Mouse (Mus musculus): ENCODE measurements at regions not wholly inside any gene's neighbourhood (a gene's known extent, or its start where the extent isn't known, plus 50 kb on each side); places are given as distances from the start of the nearest gene placed in this dataset.

- Histone ChIP-seq H3K9me3 (replicated peaks; ENCODE audit: control insufficient read depth, low read length) (no peaks in the 10 kb centered on the region), H3K36me3 (ENCODE audit: control insufficient read depth, insufficient read depth, low read length) (no peaks in the 10 kb centered on the region), H3K27ac (ENCODE audit: low read length) (no peak overlapping the region), H3K4me3 (replicated peaks; ENCODE audit: low read length) (no peak overlapping the region), H3K4me2 (ENCODE audit: low read depth, low read length) (no peak overlapping the region), H3K4me1 (ENCODE audit: control insufficient read depth, insufficient read depth, low read length) (no peaks in the 10 kb centered on the region), H3K9ac (ENCODE audit: low read length) (no peak overlapping the region), H3K27me3 (ENCODE audit: control insufficient read depth, insufficient read depth, low read length) (no peaks in the 10 kb centered on the region)
- 35% methylated on average over 6 of the region's 6 CpGs for WGBS
- no peak for ATAC-seq (ENCODE audit: insufficient read depth, low FRiP score)
Observed at GRCm38 (mm10) chr19:56065730-56066129, 221.2 kb upstream of the Habp2 start.

GRCm38 (mm10) chr19:56068165-56068564 is 218.8 kb upstream of the Habp2 start:
- Histone ChIP-seq H3K4me3 (replicated peaks; ENCODE audit: low read length) (no peak overlapping the region), H3K36me3 (ENCODE audit: control insufficient read depth, insufficient read depth, low read length) (no peaks in the 10 kb centered on the region), H3K27ac (ENCODE audit: low read length) (no peak overlapping the region), H3K9ac (ENCODE audit: low read length) (no peak overlapping the region), H3K9me3 (replicated peaks; ENCODE audit: control insufficient read depth, low read length) (no peaks in the 10 kb centered on the region), H3K4me2 (ENCODE audit: low read depth, low read length) (no peak overlapping the region), H3K4me1 (ENCODE audit: control insufficient read depth, insufficient read depth, low read length) (no peaks in the 10 kb centered on the region), H3K27me3 (ENCODE audit: control insufficient read depth, insufficient read depth, low read length) (no peaks in the 10 kb centered on the region)
- WGBS: 68% methylated on average over 8 of the region's 8 CpGs
- no peak for ATAC-seq (ENCODE audit: insufficient read depth, low FRiP score)

GRCm38 (mm10) chr19:56068854-56069253 is 218.1 kb upstream of the Habp2 start:
- H3K36me3 ChIP-seq (ENCODE audit: control insufficient read depth, insufficient read depth, low read length): no peaks in the 10 kb centered on the region
- no peaks in the 10 kb centered on the region for H3K27me3 ChIP-seq (ENCODE audit: control insufficient read depth, insufficient read depth, low read length)
- H3K4me1 ChIP-seq (ENCODE audit: control insufficient read depth, insufficient read depth, low read length): no peaks in the 10 kb centered on the region
- no peak for ATAC-seq (ENCODE audit: insufficient read depth, low FRiP score)
- no peak overlapping the region for H3K9ac ChIP-seq (ENCODE audit: low read length)
- no peak overlapping the region for H3K4me3 ChIP-seq (replicated peaks; ENCODE audit: low read length)
- no peak overlapping the region for H3K27ac ChIP-seq (ENCODE audit: low read length)
- no peak overlapping the region for H3K4me2 ChIP-seq (ENCODE audit: low read depth, low read length)
- no peaks in the 10 kb centered on the region for H3K9me3 ChIP-seq (replicated peaks; ENCODE audit: control insufficient read depth, low read length)
- WGBS: 54% methylated on average over 12 of the region's 12 CpGs

GRCm38 (mm10) chr19:56069266-56069665 is 217.7 kb upstream of the Habp2 start:
- H3K36me3 ChIP-seq (ENCODE audit: control insufficient read depth, insufficient read depth, low read length): no peaks in the 10 kb centered on the region
- H3K4me2 ChIP-seq (ENCODE audit: low read depth, low read length): no peak overlapping the region
- H3K4me3 ChIP-seq (replicated peaks; ENCODE audit: low read length): no peak overlapping the region
- no peaks in the 10 kb centered on the region for H3K27me3 ChIP-seq (ENCODE audit: control insufficient read depth, insufficient read depth, low read length)
- H3K27ac ChIP-seq (ENCODE audit: low read length): no peak overlapping the region
- H3K9ac ChIP-seq (ENCODE audit: low read length): no peak overlapping the region
- H3K9me3 ChIP-seq (replicated peaks; ENCODE audit: control insufficient read depth, low read length): no peaks in the 10 kb centered on the region
- WGBS: 66% methylated on average over 10 of the region's 10 CpGs
- no peak for ATAC-seq (ENCODE audit: insufficient read depth, low FRiP score)
- H3K4me1 ChIP-seq (ENCODE audit: control insufficient read depth, insufficient read depth, low read length): no peaks in the 10 kb centered on the region

- H3K4me2 ChIP-seq (ENCODE audit: low read depth, low read length): no peak overlapping the region
- no peak for ATAC-seq (ENCODE audit: insufficient read depth, low FRiP score)
- WGBS: 61% methylated on average over 4 of the region's 4 CpGs
- H3K4me3 ChIP-seq (replicated peaks; ENCODE audit: low read length): no peak overlapping the region
- no peak overlapping the region for H3K27ac ChIP-seq (ENCODE audit: low read length)
- H3K4me1 ChIP-seq (ENCODE audit: control insufficient read depth, insufficient read depth, low read length): no peaks in the 10 kb centered on the region
- H3K9me3 ChIP-seq (replicated peaks; ENCODE audit: control insufficient read depth, low read length): no peaks in the 10 kb centered on the region
- H3K27me3 ChIP-seq (ENCODE audit: control insufficient read depth, insufficient read depth, low read length): no peaks in the 10 kb centered on the region
- H3K9ac ChIP-seq (ENCODE audit: low read length): no peak overlapping the region
- no peaks in the 10 kb centered on the region for H3K36me3 ChIP-seq (ENCODE audit: control insufficient read depth, insufficient read depth, low read length)
Observed at GRCm38 (mm10) chr19:56071340-56071739, 215.6 kb upstream of the Habp2 start.

GRCm38 (mm10) chr19:56076128-56076527 is 210.8 kb upstream of the Habp2 start:
- H3K4me3 ChIP-seq (replicated peaks; ENCODE audit: low read length): no peak overlapping the region
- no peak for ATAC-seq (ENCODE audit: insufficient read depth, low FRiP score)
- WGBS: 87% methylated on average over 8 of the region's 8 CpGs
- H3K4me1 ChIP-seq (ENCODE audit: control insufficient read depth, insufficient read depth, low read length): no peaks in the 10 kb centered on the region
- no peaks in the 10 kb centered on the region for H3K27me3 ChIP-seq (ENCODE audit: control insufficient read depth, insufficient read depth, low read length)
- no peak overlapping the region for H3K4me2 ChIP-seq (ENCODE audit: low read depth, low read length)
- no peaks in the 10 kb centered on the region for H3K9me3 ChIP-seq (replicated peaks; ENCODE audit: control insufficient read depth, low read length)
- no peak overlapping the region for H3K9ac ChIP-seq (ENCODE audit: low read length)
- H3K27ac ChIP-seq (ENCODE audit: low read length): no peak overlapping the region
- H3K36me3 ChIP-seq (ENCODE audit: control insufficient read depth, insufficient read depth, low read length): no peaks in the 10 kb centered on the region

GRCm38 (mm10) chr19:56077491-56077890 is 209.4 kb upstream of the Habp2 start:
- Histone ChIP-seq H3K4me2 (ENCODE audit: low read depth, low read length) (no peak overlapping the region), H3K9me3 (replicated peaks; ENCODE audit: control insufficient read depth, low read length) (no peaks in the 10 kb centered on the region), H3K27ac (ENCODE audit: low read length) (no peak overlapping the region), H3K36me3 (ENCODE audit: control insufficient read depth, insufficient read depth, low read length) (no peaks in the 10 kb centered on the region), H3K4me1 (ENCODE audit: control insufficient read depth, insufficient read depth, low read length) (no peaks in the 10 kb centered on the region), H3K4me3 (replicated peaks; ENCODE audit: low read length) (no peak overlapping the region), H3K27me3 (ENCODE audit: control insufficient read depth, insufficient read depth, low read length) (no peaks in the 10 kb centered on the region), H3K9ac (ENCODE audit: low read length) (no peak overlapping the region)
- ATAC-seq (ENCODE audit: insufficient read depth, low FRiP score): no peak
- 72% methylated on average over 8 of the region's 8 CpGs for WGBS

- 81% methylated on average over 7 of the region's 7 CpGs for WGBS
- H3K4me3 ChIP-seq (replicated peaks; ENCODE audit: low read length): no peak overlapping the region
- H3K4me1 ChIP-seq (ENCODE audit: control insufficient read depth, insufficient read depth, low read length): no peaks in the 10 kb centered on the region
- H3K9me3 ChIP-seq (replicated peaks; ENCODE audit: control insufficient read depth, low read length): 0 out of 2 replicates have a peak, but pooled peaks cover 7% of the 10 kb centered on the region
- H3K27ac ChIP-seq (ENCODE audit: low read length): no peak overlapping the region
- H3K4me2 ChIP-seq (ENCODE audit: low read depth, low read length): no peak overlapping the region
- H3K36me3 ChIP-seq (ENCODE audit: control insufficient read depth, insufficient read depth, low read length): no peaks in the 10 kb centered on the region
- H3K9ac ChIP-seq (ENCODE audit: low read length): no peak overlapping the region
- no peaks in the 10 kb centered on the region for H3K27me3 ChIP-seq (ENCODE audit: control insufficient read depth, insufficient read depth, low read length)
- no peak for ATAC-seq (ENCODE audit: insufficient read depth, low FRiP score)
Observed at GRCm38 (mm10) chr19:56086413-56087083, 200.4 kb upstream of the Habp2 start.

- H3K27me3 ChIP-seq (ENCODE audit: control insufficient read depth, insufficient read depth, low read length): no peaks in the 10 kb centered on the region
- no peak overlapping the region for H3K4me2 ChIP-seq (ENCODE audit: low read depth, low read length)
- 0 out of 2 replicates have a peak, but pooled peaks cover 7% of the 10 kb centered on the region for H3K9me3 ChIP-seq (replicated peaks; ENCODE audit: control insufficient read depth, low read length)
- H3K4me3 ChIP-seq (replicated peaks; ENCODE audit: low read length): no peak overlapping the region
- 77% methylated on average over 6 of the region's 6 CpGs for WGBS
- no peak overlapping the region for H3K27ac ChIP-seq (ENCODE audit: low read length)
- no peaks in the 10 kb centered on the region for H3K36me3 ChIP-seq (ENCODE audit: control insufficient read depth, insufficient read depth, low read length)
- no peak overlapping the region for H3K9ac ChIP-seq (ENCODE audit: low read length)
- no peak for ATAC-seq (ENCODE audit: insufficient read depth, low FRiP score)
- no peaks in the 10 kb centered on the region for H3K4me1 ChIP-seq (ENCODE audit: control insufficient read depth, insufficient read depth, low read length)
Observed at GRCm38 (mm10) chr19:56087127-56087526, 199.8 kb upstream of the Habp2 start.
